Mouse (Mus musculus): ENCODE measurements at regions not wholly inside any gene's neighbourhood (a gene's known extent, or its start where the extent isn't known, plus 50 kb on each side); places are given as distances from the start of the nearest gene placed in this dataset.
A peak's percentile ranks its signal among the peaks of the same experiment; 100 is the strongest.

DNA sequence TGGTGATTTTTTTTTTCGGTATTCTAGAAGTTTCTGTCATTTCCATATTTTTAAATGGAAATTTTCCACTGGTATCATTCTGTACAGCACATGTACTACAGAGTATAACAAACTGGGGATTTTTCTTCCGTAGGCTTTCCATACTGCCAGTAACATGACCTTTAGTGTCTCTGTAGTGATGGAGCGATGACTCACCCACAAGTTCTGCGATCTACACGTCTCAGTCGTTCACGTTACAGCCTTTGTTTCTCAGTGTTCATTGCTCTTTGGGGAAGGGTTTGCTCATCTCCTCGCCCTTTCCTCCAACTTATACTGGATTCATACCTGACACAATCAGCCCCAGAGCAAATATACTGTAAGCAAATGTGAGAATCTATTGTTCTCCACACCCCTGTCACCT lies 57.8 kb upstream of the Tars start:
- Histone ChIP-seq H3K36me3 (ENCODE audit: control insufficient read depth, insufficient read depth, low read length) (no peaks in the 10 kb centered on the region), H3K9me3 (ENCODE audit: control insufficient read depth, low read length) (no peaks in the 10 kb centered on the region), H3K4me1 (ENCODE audit: control insufficient read depth, insufficient read depth, low read length) (peaks cover 7% of the 10 kb centered on the region; the same call in 1 of the 2 replicates), H3K27ac (replicated peaks; ENCODE audit: low read depth, low read length) (no peak overlapping the region), H3K27me3 (replicated peaks; ENCODE audit: control insufficient read depth, insufficient read depth, low read length) (no peaks in the 10 kb centered on the region), H3K4me3 (ENCODE audit: low read depth, low read length) (no peak overlapping the region), H3K9ac (ENCODE audit: low read depth, low read length) (no peak overlapping the region), H3K4me2 (ENCODE audit: low read depth, low read length) (no peak overlapping the region)
- WGBS: 78% methylated on average over 8 of the region's 8 CpGs
- DNase-seq (ENCODE audit: low spot score) (no peak), ATAC-seq (ENCODE audit: low read depth) (no peak)

DNA sequence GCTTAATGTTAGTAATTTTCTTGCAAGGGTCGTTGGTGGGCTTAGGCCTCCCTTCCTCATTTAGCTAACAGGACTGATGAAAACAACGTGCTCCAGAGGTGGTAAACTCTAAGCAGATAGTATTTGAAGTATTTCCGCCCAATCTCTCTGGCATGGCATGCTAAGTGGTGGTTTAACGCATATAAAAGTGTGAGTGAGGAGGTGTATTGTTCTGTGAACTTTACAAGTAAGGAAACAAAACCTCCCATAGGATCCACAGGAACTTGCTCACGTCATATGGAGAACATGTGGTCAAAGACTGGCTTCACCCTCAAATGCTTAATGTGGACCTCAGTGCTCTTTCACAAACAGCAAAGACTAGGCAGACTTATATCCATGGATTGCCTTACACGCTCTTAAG lies 56.5 kb upstream of the Tars start:
- H3K27me3 ChIP-seq (replicated peaks; ENCODE audit: control insufficient read depth, insufficient read depth, low read length): no peaks in the 10 kb centered on the region
- WGBS: 51% methylated on average over 6 of the region's 6 CpGs
- H3K27ac ChIP-seq (replicated peaks; ENCODE audit: low read depth, low read length): peak overlapping the region; percentile 52
- no peaks in the 10 kb centered on the region for H3K9me3 ChIP-seq (ENCODE audit: control insufficient read depth, low read length)
- DNase-seq (ENCODE audit: low spot score) (peak; percentile 10), ATAC-seq (ENCODE audit: low read depth) (no peak)
- no peak overlapping the region for H3K9ac ChIP-seq (ENCODE audit: low read depth, low read length)
- H3K36me3 ChIP-seq (ENCODE audit: control insufficient read depth, insufficient read depth, low read length): no peaks in the 10 kb centered on the region
- H3K4me1 ChIP-seq (ENCODE audit: control insufficient read depth, insufficient read depth, low read length): peaks cover 7% of the 10 kb centered on the region; the same call in 1 of the 2 replicates
- no peak overlapping the region for H3K4me2 ChIP-seq (ENCODE audit: low read depth, low read length)
- no peak overlapping the region for H3K4me3 ChIP-seq (ENCODE audit: low read depth, low read length)

DNA sequence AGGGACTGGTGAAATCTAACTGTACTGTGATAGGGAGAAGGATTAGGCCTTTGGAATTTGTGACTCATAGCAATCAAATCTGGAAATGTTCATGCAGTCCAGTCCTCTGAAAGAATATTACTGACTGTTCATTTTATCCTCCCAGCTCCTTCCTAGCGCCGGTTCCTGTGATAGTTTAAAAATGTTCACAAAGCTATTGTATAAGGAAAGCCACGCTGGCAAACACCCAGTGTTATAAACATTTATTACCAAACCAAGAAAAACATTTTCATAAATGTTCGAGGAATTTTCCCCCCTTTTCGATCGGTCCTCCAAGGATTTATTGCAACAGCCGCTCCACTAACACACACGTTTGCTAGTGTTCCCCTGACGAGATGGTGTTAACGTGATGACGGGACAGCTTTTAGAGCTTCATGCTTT lies 55.9 kb upstream of the Tars start:
- Histone ChIP-seq H3K9me3 (ENCODE audit: control insufficient read depth, low read length) (no peaks in the 10 kb centered on the region), H3K9ac (ENCODE audit: low read depth, low read length) (no peak overlapping the region), H3K27me3 (replicated peaks; ENCODE audit: control insufficient read depth, insufficient read depth, low read length) (no peaks in the 10 kb centered on the region), H3K4me1 (ENCODE audit: control insufficient read depth, insufficient read depth, low read length) (peaks cover 7% of the 10 kb centered on the region; the same call in 1 of the 2 replicates), H3K4me3 (ENCODE audit: low read depth, low read length) (no peak overlapping the region), H3K27ac (replicated peaks; ENCODE audit: low read depth, low read length) (peak overlapping the region; percentile 17; the same call in 1 of the 2 replicates), H3K4me2 (ENCODE audit: low read depth, low read length) (no peak overlapping the region), H3K36me3 (ENCODE audit: control insufficient read depth, insufficient read depth, low read length) (no peaks in the 10 kb centered on the region)
- DNase-seq (ENCODE audit: low spot score) (peak; percentile 75), ATAC-seq (ENCODE audit: low read depth) (0 out of 2 replicates have a peak, but pooled peaks have one; percentile 37)
- WGBS: 61% methylated on average over 11 of the region's 11 CpGs

DNA sequence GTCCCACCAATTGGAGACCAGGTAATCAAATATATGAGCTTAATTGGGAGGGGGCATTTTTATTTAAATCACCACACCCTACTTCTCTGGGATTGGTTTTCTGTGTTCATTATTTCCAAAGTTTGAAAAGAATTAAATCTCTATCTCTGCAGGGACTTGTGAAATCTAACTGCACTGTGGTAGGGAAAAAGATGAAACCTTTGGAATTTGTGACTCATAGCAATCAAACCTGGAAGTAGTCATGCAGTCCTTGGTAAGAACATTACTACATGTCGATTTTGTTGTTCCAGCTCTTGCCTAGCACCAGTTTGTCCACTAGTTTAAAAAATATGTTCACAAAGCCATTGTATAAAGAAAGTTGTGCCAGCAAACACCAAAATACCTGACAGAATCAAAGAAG lies 54.5 kb upstream of the Tars start:
- no peaks in the 10 kb centered on the region for H3K9me3 ChIP-seq (ENCODE audit: control insufficient read depth, low read length)
- ATAC-seq (ENCODE audit: low read depth) (no peak), DNase-seq (ENCODE audit: low spot score) (no peak)
- peaks cover 7% of the 10 kb centered on the region; the same call in 1 of the 2 replicates for H3K4me1 ChIP-seq (ENCODE audit: control insufficient read depth, insufficient read depth, low read length)
- H3K4me3 ChIP-seq (ENCODE audit: low read depth, low read length): no peak overlapping the region
- H3K4me2 ChIP-seq (ENCODE audit: low read depth, low read length): no peak overlapping the region
- H3K27ac ChIP-seq (replicated peaks; ENCODE audit: low read depth, low read length): no peak overlapping the region
- H3K36me3 ChIP-seq (ENCODE audit: control insufficient read depth, insufficient read depth, low read length): no peaks in the 10 kb centered on the region
- 97% methylated on average over 1 of the region's 1 CpGs for WGBS
- H3K9ac ChIP-seq (ENCODE audit: low read depth, low read length): no peak overlapping the region
- H3K27me3 ChIP-seq (replicated peaks; ENCODE audit: control insufficient read depth, insufficient read depth, low read length): no peaks in the 10 kb centered on the region

DNA sequence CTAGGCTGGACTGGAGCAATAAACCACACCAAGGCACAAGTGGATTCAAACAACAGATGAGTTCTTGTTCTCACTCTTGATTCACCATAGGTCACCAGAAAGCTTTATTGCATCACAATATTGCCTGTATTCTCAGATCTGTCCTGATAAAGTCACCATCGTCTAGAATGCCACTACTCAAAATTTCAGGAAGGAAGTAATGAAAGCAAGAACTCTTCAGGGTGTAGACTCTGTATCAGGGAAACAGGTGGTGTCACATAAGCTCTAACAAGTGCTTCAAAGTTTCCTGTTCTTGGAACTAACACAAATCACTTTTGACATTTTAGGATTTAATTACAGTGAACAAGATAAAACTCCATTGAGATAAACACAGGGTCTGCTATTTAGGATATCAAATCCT lies 52.2 kb upstream of the Tars start:
- Histone ChIP-seq H3K4me1 (ENCODE audit: control insufficient read depth, insufficient read depth, low read length) (peaks cover 2% of the 10 kb centered on the region; the same call in 1 of the 2 replicates), H3K4me3 (ENCODE audit: low read depth, low read length) (no peak overlapping the region), H3K9me3 (ENCODE audit: control insufficient read depth, low read length) (no peaks in the 10 kb centered on the region), H3K9ac (ENCODE audit: low read depth, low read length) (no peak overlapping the region), H3K4me2 (ENCODE audit: low read depth, low read length) (no peak overlapping the region), H3K27ac (replicated peaks; ENCODE audit: low read depth, low read length) (no peak overlapping the region), H3K27me3 (replicated peaks; ENCODE audit: control insufficient read depth, insufficient read depth, low read length) (no peaks in the 10 kb centered on the region), H3K36me3 (ENCODE audit: control insufficient read depth, insufficient read depth, low read length) (no peaks in the 10 kb centered on the region)
- ATAC-seq (ENCODE audit: low read depth): no peak
- no peak for DNase-seq (ENCODE audit: low spot score)
- 71% methylated on average over 1 of the region's 1 CpGs for WGBS
